19 mouse cellular contexts compared by ENCODE assay signal in genomic region chr12:70811772-70812171, GRCm38 (mm10). TPM values are rescaled to one million over a fixed set of nuclear protein-coding genes. Genes with fewer than 3 reads are reported as not detected.
DNase-seq lines count a peak whose midpoint lies in the region; ATAC-seq and TF ChIP-seq lines count a peak whose summit lies in the region.
"Had no signal": no experiment of that assay in that cellular context is flagged by ENCODE, and none has a peak within 500 bp of the region (broad histone marks: within the 10 kb centered on the region; RNA-seq: fewer than 3 reads in every experiment).

No protein-coding gene starts in this region.

- H3K27ac ChIP-seq in heart, embryonic 12.5 days (ENCODE audit: poor library complexity, severe bottlenecking) = peak overlapping the region; percentile 71
- peak overlapping the region; percentile 49; the same call in 1 of the 2 replicates for H3K27ac ChIP-seq in layer of hippocampus, adult 2 months
- peak overlapping the region; percentile 88 for H3K27ac ChIP-seq in heart, embryonic 14.5 days (replicated peaks in 1 of 2; ENCODE audit: control insufficient read depth in 1 of 2, insufficient read depth in 1 of 2, low read depth in 2 of 2, low read length in 2 of 2)
- H3K27ac ChIP-seq in heart, postnatal 0 days (ENCODE audit: low read depth) = peak overlapping the region; percentile 52
- H3K27ac ChIP-seq: forebrain, embryonic 15.5 days; hindbrain, embryonic 13.5 days; limb, embryonic 12.5 days; neural tube, embryonic 13.5 days had no signal

- no peaks in the 10 kb centered on the region for H3K27me3 ChIP-seq in heart, embryonic 12.5 days (replicated peaks)
- no peaks in the 10 kb centered on the region for H3K27me3 ChIP-seq in heart, embryonic 14.5 days (ENCODE audit: control insufficient read depth, insufficient read depth, low read length)
- H3K27me3 ChIP-seq in heart, postnatal 0 days (ENCODE audit: control insufficient read depth, insufficient read depth, low read length) = no peaks in the 10 kb centered on the region
- H3K27me3 ChIP-seq: forebrain, embryonic 15.5 days; hindbrain, embryonic 13.5 days; limb, embryonic 12.5 days; neural tube, embryonic 13.5 days; Patski had no signal

- TF ChIP-seq CTCF in layer of hippocampus, adult 2 months (conservative IDR thresholded peaks at IDR 0.05) = no peak
- no peak for TF ChIP-seq CTCF in heart, postnatal 0 days (IDR thresholded peaks at IDR 0.05; ENCODE audit: low read depth)

- H3K36me3 ChIP-seq in heart, embryonic 12.5 days = no peaks in the 10 kb centered on the region
- H3K36me3 ChIP-seq in heart, embryonic 14.5 days (ENCODE audit: control insufficient read depth, insufficient read depth, low read length) = no peaks in the 10 kb centered on the region
- no peaks in the 10 kb centered on the region for H3K36me3 ChIP-seq in heart, postnatal 0 days (replicated peaks; ENCODE audit: control insufficient read depth, insufficient read depth, low read length)
- H3K36me3 ChIP-seq: forebrain, embryonic 15.5 days; hindbrain, embryonic 13.5 days; limb, embryonic 12.5 days; neural tube, embryonic 13.5 days had no signal

- no peak overlapping the region for H3K4me2 ChIP-seq in heart, embryonic 12.5 days
- no peak overlapping the region for H3K4me2 ChIP-seq in heart, embryonic 14.5 days (ENCODE audit: low read length)
- H3K4me2 ChIP-seq in heart, postnatal 0 days (ENCODE audit: low read depth, low read length) = no peak overlapping the region
- H3K4me2 ChIP-seq: forebrain, embryonic 15.5 days; hindbrain, embryonic 13.5 days; limb, embryonic 12.5 days; midbrain, embryonic 11.5 days; neural tube, embryonic 13.5 days had no signal

- DNase-seq in heart, adult 9 months (ENCODE audit: low spot score in 2 of 2) = no peak
- DNase-seq in layer of hippocampus, adult 2 months (ENCODE audit: low spot score in 2 of 2) = no peak
- no peak for DNase-seq in layer of hippocampus, adult 9-10 months (ENCODE audit: low spot score)
- DNase-seq in heart, postnatal 0 days (ENCODE audit: low spot score) = no peak
- DNase-seq: adrenal gland, postnatal 25 days; liver, postnatal 0 days; right cerebral cortex, postnatal 14 days; thymus, postnatal 36 days had no signal

- 69% methylated on average over 6 of the region's 6 CpGs for WGBS in heart, embryonic 12.5 days
- WGBS in heart, embryonic 14.5 days = 64% methylated on average over 6 of the region's 6 CpGs
- WGBS in heart, postnatal 0 days = 38% methylated on average over 6 of the region's 6 CpGs

- no peak overlapping the region for H3K4me3 ChIP-seq in heart, embryonic 12.5 days
- no peak overlapping the region for H3K4me3 ChIP-seq in layer of hippocampus, adult 2 months
- no peak overlapping the region for H3K4me3 ChIP-seq in heart, embryonic 14.5 days (ENCODE audit: control insufficient read depth in 1 of 2, insufficient read depth in 1 of 2, low read depth in 1 of 2, low read length in 2 of 2)
- H3K4me3 ChIP-seq in heart, postnatal 0 days (ENCODE audit: low read depth, low read length) = no peak overlapping the region
- H3K4me3 ChIP-seq: erythroblast, embryonic 14.5 days; forebrain, embryonic 15.5 days; hindbrain, embryonic 13.5 days; limb, embryonic 12.5 days; neural tube, embryonic 13.5 days had no signal

- no peak for TF ChIP-seq EP300 in heart, postnatal 0 days (IDR thresholded peaks at IDR 0.05; ENCODE audit: low read depth)

- H3K9me3 ChIP-seq in heart, embryonic 12.5 days (replicated peaks) = no peaks in the 10 kb centered on the region
- H3K9me3 ChIP-seq in heart, embryonic 14.5 days (ENCODE audit: control insufficient read depth, low read length) = no peaks in the 10 kb centered on the region
- H3K9me3 ChIP-seq in heart, postnatal 0 days (replicated peaks; ENCODE audit: control insufficient read depth, low read length) = no peaks in the 10 kb centered on the region
- H3K9me3 ChIP-seq: forebrain, embryonic 15.5 days; hindbrain, embryonic 13.5 days; limb, embryonic 12.5 days; neural tube, embryonic 13.5 days had no signal

- no peak for ATAC-seq in heart, embryonic 12.5 days (ENCODE audit: insufficient number of reproducible peaks, low FRiP score)
- ATAC-seq in heart, embryonic 14.5 days (ENCODE audit: insufficient number of reproducible peaks, insufficient read depth, low FRiP score, low read depth) = no peak
- ATAC-seq in heart, postnatal 0 days (ENCODE audit: insufficient read depth, low read depth) = no peak
- ATAC-seq in activated CD4-positive, CD25-positive, alpha-beta regulatory T cell, adult 4 months = no peak
- no peak for ATAC-seq in megakaryocyte-erythroid progenitor cell, adult 5-6 weeks (replicated peaks; ENCODE audit: low FRiP score, low TSS enrichment, poor library complexity, severe bottlenecking)
- ATAC-seq: forebrain, embryonic 15.5 days; liver, postnatal 0 days; Patski had no signal

- peaks cover 31% of the 10 kb centered on the region for H3K4me1 ChIP-seq in heart, embryonic 12.5 days (replicated peaks)
- H3K4me1 ChIP-seq in heart, embryonic 14.5 days (ENCODE audit: control insufficient read depth in 2 of 2, insufficient read depth in 2 of 2, low read length in 2 of 2) = peaks cover 18 to 21% of the 10 kb centered on the region in 2 experiments
- peaks cover 12% of the 10 kb centered on the region for H3K4me1 ChIP-seq in heart, postnatal 0 days (ENCODE audit: control insufficient read depth, insufficient read depth)
- H3K4me1 ChIP-seq: forebrain, embryonic 15.5 days; hindbrain, embryonic 13.5 days; limb, embryonic 12.5 days; neural tube, embryonic 13.5 days had no signal

- H3K9ac ChIP-seq in heart, embryonic 12.5 days = no peak overlapping the region
- H3K9ac ChIP-seq in heart, embryonic 14.5 days (ENCODE audit: low read length) = peak overlapping the region; percentile 30; the same call in 1 of the 2 replicates
- no peak overlapping the region for H3K9ac ChIP-seq in heart, postnatal 0 days (replicated peaks; ENCODE audit: low read depth, low read length)
- H3K9ac ChIP-seq: forebrain, embryonic 15.5 days; hindbrain, embryonic 13.5 days; limb, embryonic 12.5 days; liver, postnatal 0 days; neural tube, embryonic 13.5 days had no signal

RNA-seq across cellular contexts. Expression of gene Frmd6, which starts 13.5 kb away (rescaled TPM):
- polyA plus RNA-seq in heart, embryonic 12.5 days (2016; fragmentation: Nextera tagmentation; extraction: Ambion mirVana) = 29.4 and 29.6 TPM in 2 replicates
- 10 to 100 TPM; 17.6 to 18.4 TPM for total RNA-seq in layer of hippocampus, adult 2 months (2021)
- polyA plus RNA-seq in heart, embryonic 14.5 days (2014; fragmentation: Nextera tagmentation; extraction: Ambion mirVana) = 26.7 and 27.0 TPM in 2 replicates
- total RNA-seq in heart, postnatal 0 days (2014; rRNA removed; ENCODE audit: low replicate concordance) = 22.6 and 29.2 TPM in 2 replicates
- 17.4 and 17.9 TPM in 2 replicates for polyA plus RNA-seq in heart, postnatal 0 days (2015; fragmentation: Nextera tagmentation; extraction: Ambion mirVana)
- polyA plus RNA-seq in activated CD4-positive, CD25-positive, alpha-beta regulatory T cell, adult 4 months (2017; shearing (Covaris generic)) = 10 to 100 TPM; 14.2 to 19.3 TPM
- total RNA-seq in megakaryocyte-erythroid progenitor cell, adult 5-6 weeks (2014; fragmentation: Nextera tagmentation) = 3.0 and 3.6 TPM in 2 replicates
- total RNA-seq in megakaryocyte-erythroid progenitor cell, adult 5-6 weeks (2017) = 2.3 and 5.4 TPM in 2 replicates
